Mouse (Mus musculus) urinary bladder, postnatal 4 days (tissue): ENCODE data around the gene Gars.

Experiments used
- DNase-seq, 2 experiments: peaks; one replicate each; pipeline ENCODE4 v3.0.0; 2021 to 2022; ENCODE audit warnings: low spot score in 2 of 2

Gene Gars

DNA sequence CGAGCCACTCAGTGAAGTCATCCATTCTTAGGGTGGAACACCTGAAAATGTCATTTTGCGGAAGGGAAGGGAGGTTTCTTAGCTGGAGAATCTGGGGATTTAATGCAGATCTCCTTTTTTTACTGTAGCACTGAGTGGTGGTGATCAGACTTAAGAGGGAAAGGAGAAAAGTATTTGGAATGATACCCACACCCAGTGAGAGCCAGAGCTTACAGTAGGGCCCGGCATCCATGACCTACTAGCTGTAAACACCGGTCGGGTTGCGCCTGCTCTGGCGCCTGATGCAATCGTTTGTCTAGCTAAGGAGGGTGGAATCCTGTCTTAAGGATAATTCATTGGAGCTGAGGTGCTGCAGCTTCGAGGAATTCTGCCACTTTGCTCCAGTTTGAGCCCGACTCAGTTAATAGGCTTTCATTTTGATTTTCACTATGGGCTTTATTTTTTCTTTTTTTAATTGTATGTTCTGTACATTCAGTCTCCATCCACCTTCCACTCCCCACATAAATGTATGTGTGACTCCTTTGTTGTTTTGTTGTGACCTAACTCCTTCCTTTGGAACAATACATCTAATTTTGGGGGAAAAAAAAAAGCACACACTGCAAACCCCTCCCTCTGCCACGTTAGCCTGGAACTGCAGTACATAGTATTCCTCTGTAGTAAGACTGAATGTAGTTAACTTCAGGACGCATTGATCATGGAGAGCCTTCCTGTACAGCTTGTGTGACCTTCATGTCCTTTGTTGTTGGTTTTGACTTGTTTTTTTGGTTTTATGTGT, 1.1 kb downstream of the Gars start:
- no peak for DNase-seq

DNA sequence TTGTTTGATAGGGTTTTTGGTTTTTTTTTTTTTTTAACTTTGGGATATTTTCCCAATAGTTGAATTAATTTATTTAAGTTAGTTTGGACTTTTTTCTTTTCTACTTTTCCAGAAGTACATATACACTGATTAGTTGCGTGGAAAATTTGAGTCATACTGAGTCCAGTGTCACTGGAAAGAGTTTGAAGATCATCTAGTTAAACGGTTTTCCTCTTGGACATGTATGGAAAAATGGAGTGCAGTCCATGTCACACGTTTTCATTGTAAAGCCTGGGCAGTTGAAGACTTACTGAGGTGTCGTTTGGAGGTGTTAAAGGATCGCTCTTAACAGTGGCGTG, 1.6 kb downstream of the Gars start:
- no peak for DNase-seq

DNA sequence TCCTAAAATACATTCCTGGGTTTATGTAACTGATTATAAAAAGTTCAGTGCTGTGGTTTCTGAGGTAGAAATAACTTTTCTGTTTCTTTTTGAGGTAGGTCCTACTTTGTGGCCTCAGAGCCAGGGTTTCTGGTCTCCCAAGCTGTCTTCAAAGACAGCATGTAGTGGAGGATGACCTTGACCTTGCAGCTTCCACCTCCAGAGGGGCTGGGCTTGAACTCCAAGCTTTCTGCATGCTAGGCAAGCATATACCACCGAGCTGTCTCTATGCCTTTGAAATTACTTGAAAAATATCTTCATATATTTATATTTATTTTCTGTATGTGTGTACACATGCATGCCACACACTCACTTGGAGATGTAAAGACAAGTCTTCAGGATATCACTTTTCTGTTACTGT, 2.2 kb downstream of the Gars start:
- DNase-seq: no peak

GRCm38 (mm10) chr6:55043206-55043605, 5.4 kb downstream of the Gars start:
- DNase-seq: no peak

DNA sequence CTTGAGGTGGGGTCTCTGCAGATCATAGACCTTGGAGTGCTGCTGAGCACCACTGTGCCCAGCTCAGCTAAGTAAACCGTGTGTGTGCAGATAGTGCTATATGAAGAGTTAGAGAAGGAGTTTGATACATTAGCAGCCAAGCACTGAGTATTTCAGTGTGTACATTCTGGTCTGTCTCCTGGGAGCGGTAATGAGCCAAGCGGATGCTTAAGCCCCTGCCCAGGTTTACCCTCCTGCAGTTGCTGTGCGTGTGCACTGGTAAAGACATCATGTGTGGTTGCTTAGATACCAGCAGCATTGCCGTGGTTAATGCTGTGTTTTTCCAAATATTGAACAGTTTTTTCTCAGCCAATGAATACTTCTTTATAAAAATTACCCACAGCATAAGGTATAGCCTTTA, 6.7 kb downstream of the Gars start:
- DNase-seq: no peak

- DNase-seq: no peak
These were observed 7.5 kb downstream of the Gars start for GRCm38 (mm10) chr6:55045326-55045725.

- no peak for DNase-seq
These were observed 11.4 kb downstream of the Gars start for GRCm38 (mm10) chr6:55049186-55049585.

DNA sequence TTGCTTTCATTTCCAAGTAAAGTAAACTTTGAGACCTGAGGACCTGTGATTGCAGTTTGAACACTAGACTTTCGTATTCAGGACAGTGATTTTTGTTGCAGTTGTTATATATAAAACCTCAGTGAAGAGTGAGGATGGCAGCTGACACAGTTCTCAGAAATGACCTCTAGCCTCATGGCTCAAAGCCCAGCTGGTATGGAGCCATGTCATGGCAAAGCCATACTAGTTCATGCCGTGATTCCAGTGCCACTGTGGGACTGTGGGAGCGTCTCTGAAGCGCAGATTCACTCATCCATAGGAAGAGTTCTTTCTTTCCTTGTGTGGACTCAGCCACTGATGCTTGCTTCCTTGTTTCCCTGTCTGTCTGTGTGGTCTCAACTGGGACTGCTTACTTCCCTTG, 16.7 kb downstream of the Gars start:
- no peak for DNase-seq

GRCm38 (mm10) chr6:55057427-55057826, 19.6 kb downstream of the Gars start:
- no peak for DNase-seq

DNA sequence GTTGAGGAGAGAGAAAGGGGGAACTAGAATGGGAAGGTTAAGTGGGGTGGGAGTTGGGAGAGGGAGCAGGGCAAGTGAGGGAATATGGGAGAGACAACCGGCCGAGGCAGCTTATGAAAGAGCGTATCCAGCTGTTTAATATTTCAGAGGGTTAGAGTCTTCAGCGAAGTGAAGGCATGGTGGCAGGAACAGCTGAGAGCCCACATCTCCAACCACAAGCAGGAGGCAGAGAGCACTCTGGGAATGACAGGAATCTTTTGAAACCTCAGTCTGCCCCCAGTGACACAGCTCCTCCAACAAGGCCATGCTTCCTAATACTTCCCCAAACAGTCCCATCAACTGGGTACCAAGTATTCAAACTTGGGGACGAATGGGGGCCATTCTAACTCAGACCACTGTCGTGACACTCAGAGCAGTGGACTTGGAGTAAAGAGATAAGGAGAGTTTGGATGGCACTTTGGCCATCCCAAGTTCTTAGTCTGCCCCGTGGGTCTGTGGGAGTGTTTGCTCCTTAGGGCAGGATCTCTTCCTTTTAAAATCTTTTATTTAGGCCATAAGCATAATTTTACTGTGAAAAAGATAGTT, 22.5 kb downstream of the Gars start:
- DNase-seq: no peak

- DNase-seq: no peak
These were observed 23.5 kb downstream of the Gars start for GRCm38 (mm10) chr6:55061328-55061727.

- DNase-seq: no peak
These were observed 24.4 kb downstream of the Gars start for GRCm38 (mm10) chr6:55062200-55062599.

DNA sequence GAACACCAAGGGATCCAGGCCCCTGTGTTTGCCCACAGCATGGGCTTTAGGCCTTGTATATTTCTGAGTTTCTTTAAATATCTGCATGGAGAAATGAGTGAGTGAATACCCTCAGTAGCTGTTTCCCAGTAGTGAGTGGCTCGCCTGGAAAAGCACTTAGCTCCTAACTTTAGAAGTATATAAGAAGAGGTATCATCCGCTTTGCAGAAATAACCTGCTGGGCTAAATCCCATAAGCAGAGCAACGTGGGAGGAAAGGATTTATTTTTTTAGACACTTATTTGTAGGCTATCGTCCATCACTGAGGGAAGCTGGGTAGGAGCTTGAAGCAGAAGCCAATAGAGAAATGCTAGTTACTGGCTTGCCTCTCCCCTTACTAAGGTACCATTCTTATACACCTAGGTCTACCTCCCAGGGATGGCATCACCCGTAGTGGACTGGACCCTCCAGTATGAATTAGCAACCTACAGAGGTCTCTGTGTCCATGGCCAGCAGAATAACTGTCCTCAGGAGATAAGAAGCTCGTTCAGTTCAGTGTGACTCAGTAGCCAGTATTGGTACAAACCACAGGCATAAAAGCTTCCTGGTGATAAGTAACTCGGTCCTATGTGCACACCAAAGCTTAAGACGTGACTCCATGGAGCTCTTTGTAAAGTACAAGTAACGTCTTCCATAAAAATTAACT, 26.1 kb downstream of the Gars start:
- no peak for DNase-seq

- no peak for DNase-seq
These were observed 26.6 kb downstream of the Gars start for GRCm38 (mm10) chr6:55064477-55064827.

- DNase-seq: no peak
These were observed 28.1 kb downstream of the Gars start for GRCm38 (mm10) chr6:55065903-55066302.

GRCm38 (mm10) chr6:55076561-55077255, 38.9 kb downstream of the Gars start:
- no peak for DNase-seq

- no peak for DNase-seq
These were observed 43.6 kb downstream of the Gars start for GRCm38 (mm10) chr6:55081379-55081778.

- DNase-seq: no peak
These were observed 44.6 kb downstream of the Gars start for GRCm38 (mm10) chr6:55082261-55083051.

DNA sequence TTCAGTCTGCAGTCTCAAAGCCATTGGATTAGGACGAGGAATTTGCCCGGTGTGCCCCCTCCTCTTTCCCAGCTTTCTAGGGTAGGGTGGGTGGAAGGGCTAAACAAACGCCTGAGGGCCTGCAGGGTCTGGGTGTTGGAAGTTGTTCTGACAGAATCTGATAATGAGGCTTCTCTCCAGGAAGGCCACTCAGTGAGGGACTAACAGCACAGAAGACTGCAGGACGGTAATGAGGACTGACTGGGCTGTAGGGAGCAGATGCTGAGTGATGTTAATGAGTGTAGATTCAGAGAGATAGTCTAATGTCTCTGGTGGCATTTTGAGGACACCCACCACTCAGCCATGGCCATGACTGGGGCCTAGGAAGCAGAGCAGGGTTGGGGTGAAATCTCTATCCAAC, 49.5 kb downstream of the Gars start:
- no peak for DNase-seq

- DNase-seq: no peak
These were observed 52.8 kb downstream of the Gars start for GRCm38 (mm10) chr6:55090639-55091038.

DNA sequence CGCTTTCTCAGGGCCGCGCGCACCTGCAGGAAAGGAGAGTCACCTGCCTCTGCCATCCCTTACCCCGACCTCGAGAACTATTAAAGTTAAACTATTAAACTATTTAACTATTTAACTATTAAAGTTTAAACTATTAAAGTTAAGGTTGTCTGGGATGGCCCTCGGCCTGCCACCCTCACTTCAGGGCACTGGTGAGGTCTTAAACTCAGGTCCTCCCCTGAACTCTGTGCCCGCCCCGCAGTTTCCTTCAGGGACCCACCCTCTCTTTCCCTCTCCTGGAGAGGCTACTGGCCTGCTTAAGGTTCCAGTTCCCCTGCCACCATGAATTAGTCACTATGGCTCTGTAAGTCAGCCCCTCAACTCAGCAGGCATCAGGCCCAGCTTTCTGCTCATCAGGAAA, 53.6 kb downstream of the Gars start:
- DNase-seq: no peak
